Mouse (Mus musculus): Measurements from ENCODE around the gene Itpr2. TPM values are rescaled to one million over a fixed set of nuclear protein-coding genes. Genes with fewer than 3 reads are reported as not detected.

Itpr2 gene
- polyA plus RNA-seq, 1 experiment from 2014 or later = 32.4 TPM

GRCm38 (mm10) chr6:146284921-146285565 is 217.0 kb downstream of the Itpr2 start:
- H3K27ac ChIP-seq (ENCODE audit: poor library complexity, severe bottlenecking) = no peak overlapping the region
- ATAC-seq (ENCODE audit: insufficient number of reproducible peaks, low FRiP score) = no peak
- H3K9ac ChIP-seq = no peak overlapping the region

GRCm38 (mm10) chr6:146283981-146284380 is 218.0 kb downstream of the Itpr2 start:
- ATAC-seq (ENCODE audit: insufficient number of reproducible peaks, low FRiP score) = no peak
- Histone ChIP-seq H3K27ac (ENCODE audit: poor library complexity, severe bottlenecking) (no peak overlapping the region), H3K36me3 (peaks cover 27% of the 10 kb centered on the region), H3K4me1 (replicated peaks) (0 out of 2 replicates have a peak, but pooled peaks cover 11% of the 10 kb centered on the region), H3K4me2 (no peak overlapping the region), H3K9ac (no peak overlapping the region), H3K27me3 (replicated peaks) (no peaks in the 10 kb centered on the region), H3K9me3 (replicated peaks) (peaks cover 11% of the 10 kb centered on the region), H3K4me3 (no peak overlapping the region)
- WGBS = 77% methylated on average over 7 of the region's 7 CpGs

More at GRCm38 (mm10) chr6:146284921-146285565, 217.0 kb downstream of the Itpr2 start:
- H3K4me2 ChIP-seq = no peak overlapping the region
- no peaks in the 10 kb centered on the region for H3K27me3 ChIP-seq (replicated peaks)
- peaks cover 11% of the 10 kb centered on the region for H3K9me3 ChIP-seq (replicated peaks)
- WGBS = 77% methylated on average over 11 of the region's 11 CpGs
- H3K4me3 ChIP-seq = no peak overlapping the region
- H3K36me3 ChIP-seq = peaks cover 36% of the 10 kb centered on the region
- H3K4me1 ChIP-seq (replicated peaks) = 0 out of 2 replicates have a peak, but pooled peaks cover 11% of the 10 kb centered on the region

GRCm38 (mm10) chr6:146282061-146282659 is 219.9 kb downstream of the Itpr2 start:
- H3K27ac ChIP-seq (ENCODE audit: poor library complexity, severe bottlenecking) = no peak overlapping the region
- H3K36me3 ChIP-seq = peaks cover 16% of the 10 kb centered on the region; the same call in 1 of the 2 replicates
- no peak overlapping the region for H3K4me3 ChIP-seq
- H3K4me2 ChIP-seq = no peak overlapping the region
- H3K9ac ChIP-seq = no peak overlapping the region
- H3K4me1 ChIP-seq (replicated peaks) = 0 out of 2 replicates have a peak, but pooled peaks cover 11% of the 10 kb centered on the region
- no peaks in the 10 kb centered on the region for H3K27me3 ChIP-seq (replicated peaks)
- H3K9me3 ChIP-seq (replicated peaks) = no peaks in the 10 kb centered on the region
- ATAC-seq (ENCODE audit: insufficient number of reproducible peaks, low FRiP score) = no peak
- 72% methylated on average over 7 of the region's 7 CpGs for WGBS

GRCm38 (mm10) chr6:146281176-146281899 is 220.7 kb downstream of the Itpr2 start:
- Histone ChIP-seq H3K4me2 (no peak overlapping the region), H3K4me1 (replicated peaks) (0 out of 2 replicates have a peak, but pooled peaks cover 11% of the 10 kb centered on the region), H3K9ac (no peak overlapping the region), H3K27ac (ENCODE audit: poor library complexity, severe bottlenecking) (no peak overlapping the region), H3K36me3 (peaks cover 16% of the 10 kb centered on the region; the same call in 1 of the 2 replicates), H3K27me3 (replicated peaks) (no peaks in the 10 kb centered on the region), H3K9me3 (replicated peaks) (no peaks in the 10 kb centered on the region), H3K4me3 (no peak overlapping the region)
- 87% methylated on average over 24 of the region's 24 CpGs for WGBS
- ATAC-seq (ENCODE audit: insufficient number of reproducible peaks, low FRiP score) = no peak

- Histone ChIP-seq H3K9ac (no peak overlapping the region), H3K36me3 (peaks cover 18% of the 10 kb centered on the region), H3K4me2 (no peak overlapping the region), H3K9me3 (replicated peaks) (no peaks in the 10 kb centered on the region; the same call in 1 of the 2 replicates), H3K27ac (ENCODE audit: poor library complexity, severe bottlenecking) (no peak overlapping the region), H3K4me3 (no peak overlapping the region), H3K27me3 (replicated peaks) (no peaks in the 10 kb centered on the region), H3K4me1 (replicated peaks) (peaks cover 13% of the 10 kb centered on the region; the same call in 1 of the 2 replicates)
- no peak for ATAC-seq (ENCODE audit: insufficient number of reproducible peaks, low FRiP score)
- 84% methylated on average over 5 of the region's 5 CpGs for WGBS
Observed at GRCm38 (mm10) chr6:146273256-146273655, 228.8 kb downstream of the Itpr2 start.

- H3K27me3 ChIP-seq (replicated peaks) = no peaks in the 10 kb centered on the region
- no peaks in the 10 kb centered on the region; the same call in 1 of the 2 replicates for H3K9me3 ChIP-seq (replicated peaks)
- peaks cover 13% of the 10 kb centered on the region; the same call in 1 of the 2 replicates for H3K4me1 ChIP-seq (replicated peaks)
- no peak overlapping the region for H3K9ac ChIP-seq
- H3K36me3 ChIP-seq = peaks cover 18% of the 10 kb centered on the region
- no peak overlapping the region for H3K4me3 ChIP-seq
- no peak overlapping the region for H3K4me2 ChIP-seq
- no peak for ATAC-seq (ENCODE audit: insufficient number of reproducible peaks, low FRiP score)
- no peak overlapping the region for H3K27ac ChIP-seq (ENCODE audit: poor library complexity, severe bottlenecking)
- WGBS = 70% methylated on average over 5 of the region's 5 CpGs
Observed at GRCm38 (mm10) chr6:146272253-146273036, 229.6 kb downstream of the Itpr2 start.

- Histone ChIP-seq H3K9me3 (replicated peaks) (no peaks in the 10 kb centered on the region; the same call in 1 of the 2 replicates), H3K9ac (no peak overlapping the region), H3K27ac (ENCODE audit: poor library complexity, severe bottlenecking) (no peak overlapping the region), H3K36me3 (peaks cover 21% of the 10 kb centered on the region), H3K27me3 (replicated peaks) (no peaks in the 10 kb centered on the region), H3K4me1 (replicated peaks) (peaks cover 13% of the 10 kb centered on the region; the same call in 1 of the 2 replicates), H3K4me2 (no peak overlapping the region), H3K4me3 (no peak overlapping the region)
- peak; percentile 76; the same call in 1 of the 2 replicates for ATAC-seq (ENCODE audit: insufficient number of reproducible peaks, low FRiP score)
- WGBS = 68% methylated on average over 12 of the region's 12 CpGs
Observed at GRCm38 (mm10) chr6:146270776-146271533, 231.1 kb downstream of the Itpr2 start.

- no peaks in the 10 kb centered on the region for H3K27me3 ChIP-seq (replicated peaks)
- 0 out of 2 replicates have a peak, but pooled peaks have one; percentile 36 for ATAC-seq (ENCODE audit: insufficient number of reproducible peaks, low FRiP score)
- H3K4me1 ChIP-seq (replicated peaks) = peaks cover 13% of the 10 kb centered on the region; the same call in 1 of the 2 replicates
- no peak overlapping the region; the same call in 1 of the 2 replicates for H3K9ac ChIP-seq
- H3K4me3 ChIP-seq = no peak overlapping the region
- 17% methylated on average over 5 of the region's 5 CpGs for WGBS
- peak overlapping the region; percentile 47; the same call in 1 of the 2 replicates for H3K27ac ChIP-seq (ENCODE audit: poor library complexity, severe bottlenecking)
- H3K9me3 ChIP-seq (replicated peaks) = no peaks in the 10 kb centered on the region; the same call in 1 of the 2 replicates
- H3K36me3 ChIP-seq = peaks cover 19% of the 10 kb centered on the region
- no peak overlapping the region for H3K4me2 ChIP-seq
Observed at GRCm38 (mm10) chr6:146270162-146270561, 231.9 kb downstream of the Itpr2 start.

- Histone ChIP-seq H3K9ac (no peak overlapping the region), H3K4me1 (replicated peaks) (peaks cover 13% of the 10 kb centered on the region; the same call in 1 of the 2 replicates), H3K4me3 (no peak overlapping the region), H3K36me3 (peaks cover 11% of the 10 kb centered on the region; the same call in 1 of the 2 replicates), H3K27ac (ENCODE audit: poor library complexity, severe bottlenecking) (no peak overlapping the region), H3K4me2 (no peak overlapping the region), H3K27me3 (replicated peaks) (no peaks in the 10 kb centered on the region), H3K9me3 (replicated peaks) (no peaks in the 10 kb centered on the region; the same call in 1 of the 2 replicates)
- no peak for ATAC-seq (ENCODE audit: insufficient number of reproducible peaks, low FRiP score)
- WGBS = 89% methylated on average over 5 of the region's 5 CpGs
Observed at GRCm38 (mm10) chr6:146269291-146269690, 232.7 kb downstream of the Itpr2 start.

Measured in heart, embryonic 12.5 days (tissue).